Mouse (Mus musculus): ENCODE data around the gene Slc12a9. TPM values are rescaled to one million over a fixed set of nuclear protein-coding genes. Genes with fewer than 3 reads are reported as not detected.
A peak's percentile ranks its signal among the peaks of the same experiment; 100 is the strongest.

The Slc12a9 gene
- polyA plus RNA-seq, 1 experiment from 2014 or later: 8.5 TPM

GRCm38 (mm10) chr5:137295296-137295695, 38.1 kb downstream of the Slc12a9 start:
- H3K4me2 ChIP-seq (replicated peaks; ENCODE audit: low read depth, low read length): peak overlapping the region; percentile 99
- peak overlapping the region; percentile 62 for H3K4me3 ChIP-seq (ENCODE audit: low read length)
- no peaks in the 10 kb centered on the region for H3K9me3 ChIP-seq (ENCODE audit: control insufficient read depth, low read length)
- H3K27ac ChIP-seq (ENCODE audit: low read depth, low read length): peak overlapping the region; percentile 96; the same call in 1 of the 2 replicates
- whole genome bisulfite sequencing: 80% methylated on average over 9 of the region's 9 CpGs
- peaks cover 9% of the 10 kb centered on the region; the same call in 1 of the 2 replicates for H3K4me1 ChIP-seq (ENCODE audit: control insufficient read depth, insufficient read depth, low read length)
- ATAC-seq (ENCODE audit: low FRiP score, low TSS enrichment): no peak
- peaks cover 16% of the 10 kb centered on the region for H3K27me3 ChIP-seq (ENCODE audit: control insufficient read depth, insufficient read depth, low read length)
- peak overlapping the region; percentile 69; the same call in 1 of the 2 replicates for H3K9ac ChIP-seq (ENCODE audit: low read depth, low read length)
- H3K36me3 ChIP-seq (ENCODE audit: control insufficient read depth, insufficient read depth, low read length): peaks cover 55% of the 10 kb centered on the region

GRCm38 (mm10) chr5:137294744-137295093, 38.7 kb downstream of the Slc12a9 start:
- Histone ChIP-seq H3K9me3 (ENCODE audit: control insufficient read depth, low read length) (no peaks in the 10 kb centered on the region), H3K27me3 (ENCODE audit: control insufficient read depth, insufficient read depth, low read length) (peaks cover 22% of the 10 kb centered on the region), H3K9ac (ENCODE audit: low read depth, low read length) (peak overlapping the region; percentile 69), H3K36me3 (ENCODE audit: control insufficient read depth, insufficient read depth, low read length) (peaks cover 49% of the 10 kb centered on the region), H3K4me2 (replicated peaks; ENCODE audit: low read depth, low read length) (peak overlapping the region; percentile 99), H3K27ac (ENCODE audit: low read depth, low read length) (peak overlapping the region; percentile 96), H3K4me3 (ENCODE audit: low read length) (peak overlapping the region; percentile 62), H3K4me1 (ENCODE audit: control insufficient read depth, insufficient read depth, low read length) (peaks cover 9% of the 10 kb centered on the region; the same call in 1 of the 2 replicates)
- ATAC-seq (ENCODE audit: low FRiP score, low TSS enrichment): peak; percentile 51
- whole genome bisulfite sequencing: 5% methylated on average over 18 of the region's 18 CpGs

DNA sequence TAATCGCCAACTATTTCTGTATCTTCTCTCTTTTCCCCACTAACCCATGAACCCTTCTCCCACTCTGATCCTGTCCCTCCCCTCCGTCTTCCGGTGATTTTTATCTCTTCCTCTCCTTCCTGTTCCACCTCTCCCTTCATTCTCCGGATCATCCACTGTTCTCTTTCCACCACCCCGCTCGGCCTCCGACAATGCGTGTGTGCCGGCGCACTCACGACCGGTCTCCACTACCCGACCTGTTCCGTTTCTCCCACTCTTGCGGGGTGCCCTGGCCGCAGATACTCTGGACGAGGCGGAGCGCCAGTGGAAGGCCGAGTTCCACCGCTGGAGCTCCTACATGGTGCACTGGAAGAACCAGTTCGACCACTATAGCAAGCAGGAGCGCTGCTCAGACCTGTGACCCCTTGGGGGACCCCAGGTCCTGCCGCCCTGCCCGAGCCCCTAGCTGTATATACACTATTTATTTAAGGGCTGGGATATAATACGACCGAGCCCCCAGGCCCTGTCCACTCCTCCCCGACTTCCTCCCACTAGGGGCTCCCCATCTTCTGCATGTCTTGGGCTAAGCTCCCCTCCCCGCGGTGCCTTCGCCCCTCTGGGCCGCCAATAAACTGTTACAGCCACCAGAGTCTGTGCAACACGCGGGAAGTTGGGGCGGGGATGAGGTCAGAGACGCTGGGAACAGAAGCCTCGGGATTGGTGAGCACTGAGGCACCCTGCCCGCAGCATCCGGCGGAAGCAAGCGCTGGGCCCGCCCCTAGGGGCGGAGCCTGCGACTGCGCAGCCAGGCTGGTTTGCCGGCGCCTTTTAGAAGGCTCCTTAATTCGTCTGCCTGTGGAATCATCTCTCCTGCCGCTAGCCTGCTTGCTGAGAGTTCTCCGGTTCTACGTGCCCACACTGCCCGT, 39.3 kb downstream of the Slc12a9 start, which contains the start of gene Ufsp1:
Gene Ufsp1, plus strand, starts transcription at position 791 of the 905 bp plus-strand sequence.
- WGBS: under 1% methylated on average over 52 of the region's 52 CpGs
- H3K27me3 ChIP-seq (ENCODE audit: control insufficient read depth, insufficient read depth, low read length): peaks cover 28% of the 10 kb centered on the region

DNA sequence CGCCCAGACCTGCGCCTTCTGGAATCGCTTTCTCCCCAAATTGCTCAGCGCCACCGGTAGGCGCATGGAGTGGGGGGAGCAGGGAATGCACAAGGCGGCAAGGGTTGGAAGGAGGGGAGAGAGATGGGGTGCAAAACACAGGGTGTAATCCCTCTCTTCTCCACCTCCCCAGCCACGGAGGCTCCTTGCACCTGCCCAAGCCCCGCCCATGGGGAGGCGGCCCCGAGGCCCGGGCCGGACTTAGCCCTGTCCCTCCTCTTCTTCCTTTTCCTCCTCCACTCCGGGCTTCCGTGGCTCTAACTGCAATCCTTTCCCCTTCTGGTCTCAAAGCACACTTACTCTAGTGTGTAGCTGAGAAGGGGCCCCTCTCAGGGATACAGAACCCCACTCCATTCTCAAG, 40.1 kb downstream of the Slc12a9 start:
- Histone ChIP-seq H3K9ac (ENCODE audit: low read depth, low read length) (peak overlapping the region; percentile 78), H3K4me2 (replicated peaks; ENCODE audit: low read depth, low read length) (peak overlapping the region; percentile 99), H3K4me1 (ENCODE audit: control insufficient read depth, insufficient read depth, low read length) (peaks cover 19% of the 10 kb centered on the region; the same call in 1 of the 2 replicates), H3K36me3 (ENCODE audit: control insufficient read depth, insufficient read depth, low read length) (peaks cover 35% of the 10 kb centered on the region), H3K27ac (ENCODE audit: low read depth, low read length) (peak overlapping the region; percentile 96), H3K27me3 (ENCODE audit: control insufficient read depth, insufficient read depth, low read length) (peaks cover 34% of the 10 kb centered on the region), H3K9me3 (ENCODE audit: control insufficient read depth, low read length) (no peaks in the 10 kb centered on the region), H3K4me3 (ENCODE audit: low read length) (peak overlapping the region; percentile 62)
- peak; percentile 47; the same call in 1 of the 2 replicates for ATAC-seq (ENCODE audit: low FRiP score, low TSS enrichment)
- 1% methylated on average over 10 of the region's 15 CpGs for WGBS

More for the DNA sequence above, 39.3 kb downstream of the Slc12a9 start, which contains the start of gene Ufsp1:
- ATAC-seq (ENCODE audit: low FRiP score, low TSS enrichment): peak; percentile 94
- peaks cover 43% of the 10 kb centered on the region for H3K36me3 ChIP-seq (ENCODE audit: control insufficient read depth, insufficient read depth, low read length)
- peak within 1 kb of the TSS; percentile 96 for H3K27ac ChIP-seq (ENCODE audit: low read depth, low read length)
- peaks cover 11% of the 10 kb centered on the region; the same call in 1 of the 2 replicates for H3K4me1 ChIP-seq (ENCODE audit: control insufficient read depth, insufficient read depth, low read length)
- peak within 1 kb of the TSS; percentile 78 for H3K9ac ChIP-seq (ENCODE audit: low read depth, low read length)
- peak within 1 kb of the TSS; percentile 99 for H3K4me2 ChIP-seq (replicated peaks; ENCODE audit: low read depth, low read length)
- H3K4me3 ChIP-seq (ENCODE audit: low read length): peak within 1 kb of the TSS; percentile 62
- no peaks in the 10 kb centered on the region for H3K9me3 ChIP-seq (ENCODE audit: control insufficient read depth, low read length)

GRCm38 (mm10) chr5:137291381-137291926, 41.9 kb downstream of the Slc12a9 start:
- WGBS: 85% methylated on average over 15 of the region's 15 CpGs
- H3K4me2 ChIP-seq (replicated peaks; ENCODE audit: low read depth, low read length): no peak overlapping the region
- no peak overlapping the region for H3K27ac ChIP-seq (ENCODE audit: low read depth, low read length)
- peaks cover 27% of the 10 kb centered on the region for H3K4me1 ChIP-seq (ENCODE audit: control insufficient read depth, insufficient read depth, low read length)
- H3K27me3 ChIP-seq (ENCODE audit: control insufficient read depth, insufficient read depth, low read length): peaks cover 48% of the 10 kb centered on the region
- H3K4me3 ChIP-seq (ENCODE audit: low read length): no peak overlapping the region
- ATAC-seq (ENCODE audit: low FRiP score, low TSS enrichment): no peak
- no peaks in the 10 kb centered on the region for H3K9me3 ChIP-seq (ENCODE audit: control insufficient read depth, low read length)
- no peak overlapping the region for H3K9ac ChIP-seq (ENCODE audit: low read depth, low read length)
- peaks cover 16% of the 10 kb centered on the region for H3K36me3 ChIP-seq (ENCODE audit: control insufficient read depth, insufficient read depth, low read length)

- H3K4me2 ChIP-seq (replicated peaks; ENCODE audit: low read depth, low read length): no peak overlapping the region
Measured at GRCm38 (mm10) chr5:137290677-137291076, 42.7 kb downstream of the Slc12a9 start.

DNA sequence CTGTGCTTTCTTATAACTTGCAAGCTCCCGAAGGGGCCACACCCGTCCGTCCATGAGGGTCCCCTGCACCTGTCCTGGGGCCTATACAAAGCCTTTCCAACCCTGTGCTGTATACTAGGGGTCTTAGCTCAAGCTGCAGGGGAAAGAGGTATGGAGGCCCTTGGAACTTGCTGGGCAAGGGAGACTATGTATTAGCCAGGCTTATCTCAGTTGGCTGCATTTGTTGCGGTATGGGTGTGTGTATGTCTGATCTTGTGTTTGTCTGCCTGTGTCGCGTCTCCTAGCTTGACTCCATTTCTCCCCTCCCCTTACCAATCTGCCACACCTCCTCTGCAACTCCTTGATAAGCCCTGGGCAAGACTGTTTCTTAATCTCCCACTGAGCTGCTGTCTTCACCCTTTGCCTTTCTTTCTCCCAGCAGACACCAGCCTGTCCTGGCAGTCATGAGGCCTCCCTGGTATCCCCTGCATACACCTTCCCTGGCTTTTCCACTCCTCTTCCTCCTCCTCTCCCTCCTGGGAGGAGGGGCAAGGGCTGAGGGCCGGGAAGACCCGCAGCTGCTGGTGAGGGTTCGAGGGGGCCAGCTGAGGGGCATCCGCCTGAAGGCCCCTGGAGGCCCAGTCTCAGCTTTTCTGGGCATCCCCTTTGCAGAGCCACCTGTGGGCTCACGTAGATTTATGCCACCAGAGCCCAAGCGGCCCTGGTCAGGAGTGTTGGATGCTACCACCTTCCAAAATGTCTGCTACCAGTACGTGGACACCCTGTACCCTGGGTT, 43.6 kb downstream of the Slc12a9 start:
- Histone ChIP-seq H3K4me1 (ENCODE audit: control insufficient read depth, insufficient read depth, low read length) (peaks cover 22% of the 10 kb centered on the region), H3K9me3 (ENCODE audit: control insufficient read depth, low read length) (no peaks in the 10 kb centered on the region), H3K4me3 (ENCODE audit: low read length) (no peak overlapping the region), H3K27ac (ENCODE audit: low read depth, low read length) (no peak overlapping the region), H3K27me3 (ENCODE audit: control insufficient read depth, insufficient read depth, low read length) (peaks cover 48% of the 10 kb centered on the region), H3K9ac (ENCODE audit: low read depth, low read length) (no peak overlapping the region), H3K4me2 (replicated peaks; ENCODE audit: low read depth, low read length) (no peak overlapping the region; the same call in 1 of the 2 replicates), H3K36me3 (ENCODE audit: control insufficient read depth, insufficient read depth, low read length) (peaks cover under 1% of the 10 kb centered on the region; the same call in 1 of the 2 replicates)
- ATAC-seq (ENCODE audit: low FRiP score, low TSS enrichment): no peak
- 56% methylated on average over 13 of the region's 13 CpGs for WGBS

More at GRCm38 (mm10) chr5:137290677-137291076, 42.7 kb downstream of the Slc12a9 start:
- H3K9ac ChIP-seq (ENCODE audit: low read depth, low read length): no peak overlapping the region
- ATAC-seq (ENCODE audit: low FRiP score, low TSS enrichment): no peak
- H3K27me3 ChIP-seq (ENCODE audit: control insufficient read depth, insufficient read depth, low read length): peaks cover 48% of the 10 kb centered on the region
- WGBS: 18% methylated on average over 15 of the region's 15 CpGs
- H3K36me3 ChIP-seq (ENCODE audit: control insufficient read depth, insufficient read depth, low read length): peaks cover 9% of the 10 kb centered on the region; the same call in 1 of the 2 replicates
- H3K4me1 ChIP-seq (ENCODE audit: control insufficient read depth, insufficient read depth, low read length): peaks cover 27% of the 10 kb centered on the region
- no peaks in the 10 kb centered on the region for H3K9me3 ChIP-seq (ENCODE audit: control insufficient read depth, low read length)
- H3K27ac ChIP-seq (ENCODE audit: low read depth, low read length): no peak overlapping the region
- H3K4me3 ChIP-seq (ENCODE audit: low read length): no peak overlapping the region

GRCm38 (mm10) chr5:137288999-137289470, 44.4 kb downstream of the Slc12a9 start:
- no peak for ATAC-seq (ENCODE audit: low FRiP score, low TSS enrichment)
- peaks cover 48% of the 10 kb centered on the region for H3K27me3 ChIP-seq (ENCODE audit: control insufficient read depth, insufficient read depth, low read length)
- WGBS: 3% methylated on average over 25 of the region's 25 CpGs

More at GRCm38 (mm10) chr5:137288999-137289470, 44.4 kb downstream of the Slc12a9 start:
- H3K36me3 ChIP-seq (ENCODE audit: control insufficient read depth, insufficient read depth, low read length): no peaks in the 10 kb centered on the region
- H3K4me2 ChIP-seq (replicated peaks; ENCODE audit: low read depth, low read length): peak overlapping the region; percentile 75
- H3K27ac ChIP-seq (ENCODE audit: low read depth, low read length): no peak overlapping the region
- H3K9ac ChIP-seq (ENCODE audit: low read depth, low read length): no peak overlapping the region
- H3K4me3 ChIP-seq (ENCODE audit: low read length): peak overlapping the region; percentile 41
- H3K9me3 ChIP-seq (ENCODE audit: control insufficient read depth, low read length): no peaks in the 10 kb centered on the region
- peaks cover 21% of the 10 kb centered on the region for H3K4me1 ChIP-seq (ENCODE audit: control insufficient read depth, insufficient read depth, low read length)

Data from kidney, embryonic 14.5 days (tissue).